Mouse (Mus musculus) bone marrow, adult 2 months (tissue): Measurements from ENCODE around the gene Gm15056.

Source experiments
- CTCF ChIP-seq: fragments of 200-500 bp; IDR thresholded peaks from 2 replicates; pipeline ENCODE4 v1.5.1; 2011; ENCODE audit warnings: low read length, control low read depth; ENCODE audit not compliant: control insufficient read depth, insufficient read depth
- POLR2A ChIP-seq: fragments of 200-500 bp; IDR thresholded peaks from 2 replicates; pipeline ENCODE4 v1.6.1; 2011; ENCODE audit warnings: low read depth, mild to moderate bottlenecking, control low read depth, low read length, borderline replicate concordance; ENCODE audit not compliant: control insufficient read depth

DNA sequence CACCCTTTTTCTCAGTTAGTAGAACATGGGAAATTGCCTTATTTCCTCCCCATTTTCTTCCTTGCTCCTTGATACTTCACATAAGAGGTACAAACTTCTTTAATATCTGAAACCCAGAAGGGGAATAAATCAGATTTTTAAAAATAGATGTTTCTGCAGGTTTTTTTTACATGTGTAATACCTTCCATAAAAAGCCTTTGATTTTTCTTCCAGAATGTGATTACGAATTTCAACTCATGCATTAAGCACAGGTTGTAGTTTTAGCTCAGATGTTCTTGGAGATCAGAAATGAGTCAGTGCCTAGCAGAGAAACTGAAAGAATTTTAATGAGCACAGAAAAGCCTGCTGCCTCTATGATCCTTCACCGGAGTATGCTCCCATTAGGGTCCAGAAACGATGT lies 19.5 kb upstream of the Gm15056 start, which contains the start of gene Gm6040:
- TF ChIP-seq CTCF (no peak), POLR2A (no peak)
